Mouse (Mus musculus) hindbrain, embryonic 14.5 days (tissue): ENCODE results near the gene Kdm2a. TPM values are rescaled to one million over a fixed set of nuclear protein-coding genes. Genes with fewer than 3 reads are reported as not detected.
A peak's percentile ranks its signal among the peaks of the same experiment; 100 is the strongest.

Source experiments
- ATAC-seq: fragments of 200-750 bp; cut with Nextera tagmentation; 2 replicates; pipeline ENCODE4 v1.8.0; 2017; ENCODE audit warnings: moderate number of reproducible peaks, mild to moderate bottlenecking, moderate TSS enrichment, moderate library complexity; ENCODE audit not compliant: low FRiP score
- DNase-seq: peaks from one replicate; pipeline ENCODE4 v3.0.0-alpha.2; 2015; ENCODE audit warnings: low spot score
- H3K27ac ChIP-seq: fragments of 300-500 bp; sonication (generic); 2 replicates; pipeline ENCODE4 v1.5.1; 2014; ENCODE audit warnings: mild to moderate bottlenecking, moderate library complexity
- H3K27me3 ChIP-seq: fragments of 300-500 bp; sonication (generic); 2 replicates; pipeline ENCODE4 v1.6.1; 2014; ENCODE audit warnings: mild to moderate bottlenecking, low read length, mixed read lengths; ENCODE audit not compliant: control insufficient read depth, insufficient read depth
- H3K36me3 ChIP-seq: fragments of 300-500 bp; sonication (generic); replicated peaks from 2 replicates; pipeline ENCODE4 v1.6.1; 2014; ENCODE audit not compliant: control insufficient read depth, insufficient read depth
- H3K4me1 ChIP-seq: fragments of 300-500 bp; sonication (generic); replicated peaks from 2 replicates; pipeline ENCODE4 v1.6.1; 2014; ENCODE audit warnings: antibody characterized with exemption, low read length, mixed read lengths; ENCODE audit not compliant: control insufficient read depth, insufficient read depth
- H3K4me2 ChIP-seq: fragments of 300-500 bp; sonication (generic); replicated peaks from 2 replicates; pipeline ENCODE4 v1.6.1; 2014; ENCODE audit warnings: mild to moderate bottlenecking, moderate library complexity
- H3K4me3 ChIP-seq: fragments of 300-500 bp; sonication (generic); replicated peaks from 2 replicates; pipeline ENCODE4 v1.5.1; 2014; ENCODE audit warnings: mild to moderate bottlenecking, low read length
- H3K9ac ChIP-seq: fragments of 300-500 bp; sonication (generic); 2 replicates; pipeline ENCODE4 v1.6.1; 2014
- H3K9me3 ChIP-seq: fragments of 300-500 bp; sonication (generic); 2 replicates; pipeline ENCODE4 v1.6.1; 2016; ENCODE audit warnings: low read length; ENCODE audit not compliant: control insufficient read depth
- WGBS: fragments of 180-500 bp; shearing (Covaris S2); extraction: QIAGEN DNeasy Blood & Tissue Kit; methylation state at CpG from one replicate; pipeline ENCODE4 v1.1.7; 2014; 5-methylcytosine and 5-hydroxymethylcytosine counted together
- polyA plus RNA-seq: library from polyadenylated mRNA; unstranded; fragments of >200 nt; fragmentation: Nextera tagmentation; extraction: Ambion mirVana; gene quantifications from 2 replicates; pipeline ENCODE4 v1.2.1, GENCODE M21; 2014

The Kdm2a gene
- polyA plus RNA-seq, 1 experiment from 2014 or later = 37.3 TPM

- Histone ChIP-seq H3K27me3 (no peaks in the 10 kb centered on the region), H3K9ac (no peak overlapping the region), H3K27ac (no peak overlapping the region), H3K4me1 (no peaks in the 10 kb centered on the region), H3K4me3 (no peak overlapping the region), H3K36me3 (peaks cover 79% of the 10 kb centered on the region), H3K9me3 (no peaks in the 10 kb centered on the region), H3K4me2 (no peak overlapping the region)
- 59% methylated on average over 15 of the region's 15 CpGs for WGBS
- DNase-seq (no peak), ATAC-seq (no peak)
These were observed 107.3 kb downstream of the Kdm2a start for GRCm38 (mm10) chr19:4290749-4291148.

GRCm38 (mm10) chr19:4283653-4284052 lies 114.4 kb downstream of the Kdm2a start:
- Histone ChIP-seq H3K27ac (0 out of 2 replicates have a peak overlapping the region, but pooled peaks have one; percentile 38), H3K9me3 (no peaks in the 10 kb centered on the region), H3K9ac (no peak overlapping the region; the same call in 1 of the 2 replicates), H3K4me2 (peak overlapping the region; percentile 80), H3K4me1 (peaks cover 12% of the 10 kb centered on the region), H3K4me3 (peak overlapping the region; percentile 62), H3K27me3 (no peaks in the 10 kb centered on the region), H3K36me3 (peaks cover 48% of the 10 kb centered on the region)
- WGBS = 43% methylated on average over 7 of the region's 7 CpGs
- DNase-seq (no peak), ATAC-seq (no peak)

- Histone ChIP-seq H3K9ac (peak within 1 kb of the TSS; percentile 87), H3K36me3 (peaks cover 43% of the 10 kb centered on the region), H3K4me3 (peak within 1 kb of the TSS; percentile 62), H3K27me3 (no peaks in the 10 kb centered on the region), H3K27ac (peak within 1 kb of the TSS; percentile 72), H3K4me2 (peak within 1 kb of the TSS; percentile 80), H3K4me1 (peaks cover 12% of the 10 kb centered on the region), H3K9me3 (no peaks in the 10 kb centered on the region)
- peak; percentile 89 for ATAC-seq
- WGBS = under 1% methylated on average over 50 of the region's 50 CpGs
- peak; percentile 81 for DNase-seq
These were observed 115.1 kb downstream of the Kdm2a start, which contains the start of gene Ankrd13d for GRCm38 (mm10) chr19:4282898-4283553. Ankrd13d (minus strand) TSS chr19:4283137.

GRCm38 (mm10) chr19:4280425-4280824 lies 117.7 kb downstream of the Kdm2a start:
- WGBS = 96% methylated on average over 9 of the region's 9 CpGs

GRCm38 (mm10) chr19:4279487-4279886 lies 118.6 kb downstream of the Kdm2a start:
- H3K9ac ChIP-seq = no peak overlapping the region

More at GRCm38 (mm10) chr19:4280425-4280824, 117.7 kb downstream of the Kdm2a start:
- Histone ChIP-seq H3K36me3 (peaks cover 20% of the 10 kb centered on the region), H3K4me2 (no peak overlapping the region), H3K4me3 (no peak overlapping the region), H3K9ac (no peak overlapping the region), H3K27me3 (no peaks in the 10 kb centered on the region), H3K27ac (no peak overlapping the region), H3K4me1 (peaks cover 12% of the 10 kb centered on the region), H3K9me3 (peaks cover 4% of the 10 kb centered on the region; the same call in 1 of the 2 replicates)
- ATAC-seq = no peak
- DNase-seq = no peak

GRCm38 (mm10) chr19:4270972-4271371 lies 127.1 kb downstream of the Kdm2a start:
- Histone ChIP-seq H3K4me3 (no peak overlapping the region), H3K4me2 (no peak overlapping the region), H3K4me1 (peaks cover 3% of the 10 kb centered on the region; the same call in 1 of the 2 replicates), H3K36me3 (peaks cover 35% of the 10 kb centered on the region), H3K27ac (no peak overlapping the region), H3K27me3 (peaks cover 28% of the 10 kb centered on the region), H3K9me3 (peaks cover 2% of the 10 kb centered on the region; the same call in 1 of the 2 replicates), H3K9ac (no peak overlapping the region)
- ATAC-seq (no peak), DNase-seq (no peak)
- 94% methylated on average over 11 of the region's 11 CpGs for WGBS

More at GRCm38 (mm10) chr19:4279487-4279886, 118.6 kb downstream of the Kdm2a start:
- peaks cover 12% of the 10 kb centered on the region for H3K4me1 ChIP-seq
- WGBS = 95% methylated on average over 1 of the region's 1 CpGs
- no peak overlapping the region for H3K27ac ChIP-seq
- no peak overlapping the region for H3K4me2 ChIP-seq
- no peak overlapping the region for H3K4me3 ChIP-seq
- DNase-seq (no peak), ATAC-seq (no peak)
- H3K36me3 ChIP-seq = peaks cover 18% of the 10 kb centered on the region; the same call in 1 of the 2 replicates
- no peaks in the 10 kb centered on the region for H3K27me3 ChIP-seq
- H3K9me3 ChIP-seq = peaks cover 4% of the 10 kb centered on the region; the same call in 1 of the 2 replicates

GRCm38 (mm10) chr19:4270187-4270586 lies 127.9 kb downstream of the Kdm2a start:
- peaks cover 3% of the 10 kb centered on the region; the same call in 1 of the 2 replicates for H3K4me1 ChIP-seq
- WGBS = 70% methylated on average over 6 of the region's 6 CpGs
- ATAC-seq (no peak), DNase-seq (no peak)
- no peaks in the 10 kb centered on the region for H3K9me3 ChIP-seq
- H3K36me3 ChIP-seq = peaks cover 35% of the 10 kb centered on the region
- peaks cover 28% of the 10 kb centered on the region for H3K27me3 ChIP-seq
- H3K9ac ChIP-seq = no peak overlapping the region
- no peak overlapping the region for H3K27ac ChIP-seq
- H3K4me2 ChIP-seq = no peak overlapping the region
- no peak overlapping the region for H3K4me3 ChIP-seq

GRCm38 (mm10) chr19:4268566-4269361 lies 129.3 kb downstream of the Kdm2a start, which contains the start of gene Ssh3:
Ssh3 (minus strand) TSS chr19:4269180.
- Histone ChIP-seq H3K9ac (peak within 1 kb of the TSS; percentile 46; the same call in 1 of the 2 replicates), H3K4me3 (peak within 1 kb of the TSS; percentile 29), H3K36me3 (peaks cover 35% of the 10 kb centered on the region), H3K9me3 (no peaks in the 10 kb centered on the region), H3K4me2 (peak within 1 kb of the TSS; percentile 48), H3K27ac (no peak within 1 kb of the TSS), H3K4me1 (peaks cover 3% of the 10 kb centered on the region; the same call in 1 of the 2 replicates), H3K27me3 (peaks cover 28% of the 10 kb centered on the region)
- ATAC-seq (no peak), DNase-seq (no peak)
- WGBS = 7% methylated on average over 46 of the region's 46 CpGs

GRCm38 (mm10) chr19:4265956-4266355 lies 132.1 kb downstream of the Kdm2a start:
- no peak overlapping the region for H3K27ac ChIP-seq
- H3K9me3 ChIP-seq = no peaks in the 10 kb centered on the region
- peaks cover 28% of the 10 kb centered on the region for H3K27me3 ChIP-seq
- ATAC-seq = no peak
- peaks cover 3% of the 10 kb centered on the region; the same call in 1 of the 2 replicates for H3K4me1 ChIP-seq
- WGBS = 67% methylated on average over 4 of the region's 4 CpGs
- peaks cover 14% of the 10 kb centered on the region for H3K36me3 ChIP-seq
- no peak overlapping the region for H3K4me2 ChIP-seq
- H3K9ac ChIP-seq = no peak overlapping the region
- DNase-seq = no peak
- no peak overlapping the region for H3K4me3 ChIP-seq
